Mouse (Mus musculus) kidney, embryonic 14.5 days (tissue): ENCODE data around the gene Myl7. TPM values are rescaled to one million over a fixed set of nuclear protein-coding genes. Genes with fewer than 3 reads are reported as not detected.

Experiments
- ATAC-seq: fragments of 200-750 bp; cut with Nextera tagmentation; 2 replicates; pipeline ENCODE4 v1.8.0; 2017; ENCODE audit warnings: moderate number of reproducible peaks, mild to moderate bottlenecking, moderate TSS enrichment, moderate library complexity; ENCODE audit not compliant: low FRiP score, low TSS enrichment
- H3K27ac ChIP-seq: fragments of 300-500 bp; sonication (generic); 2 replicates; pipeline ENCODE4 v1.5.1; 2014; ENCODE audit warnings: low read depth, mild to moderate bottlenecking, low read length, moderate library complexity, mixed read lengths
- H3K27me3 ChIP-seq: fragments of 300-500 bp; sonication (generic); 2 replicates; pipeline ENCODE4 v1.6.1; 2014; ENCODE audit warnings: mild to moderate bottlenecking, low read length; ENCODE audit not compliant: control insufficient read depth, insufficient read depth
- H3K36me3 ChIP-seq: fragments of 300-500 bp; sonication (generic); 2 replicates; pipeline ENCODE4 v1.6.1; 2014; ENCODE audit warnings: low read length, mixed read lengths; ENCODE audit not compliant: control insufficient read depth, insufficient read depth
- H3K4me1 ChIP-seq: fragments of 300-500 bp; sonication (generic); 2 replicates; pipeline ENCODE4 v1.6.1; 2014; ENCODE audit warnings: low read length, mixed read lengths; ENCODE audit not compliant: control insufficient read depth, insufficient read depth
- H3K4me2 ChIP-seq: fragments of 300-500 bp; sonication (generic); replicated peaks from 2 replicates; pipeline ENCODE4 v1.6.1; 2014; ENCODE audit warnings: low read depth, mild to moderate bottlenecking, low read length
- H3K4me3 ChIP-seq: fragments of 300-500 bp; sonication (generic); 2 replicates; pipeline ENCODE4 v1.5.1; 2014; ENCODE audit warnings: mild to moderate bottlenecking, low read length
- H3K9ac ChIP-seq: fragments of 300-500 bp; sonication (generic); 2 replicates; pipeline ENCODE4 v1.6.1; 2014; ENCODE audit warnings: low read depth, mild to moderate bottlenecking, low read length, moderate library complexity
- H3K9me3 ChIP-seq: fragments of 300-500 bp; sonication (generic); 2 replicates; pipeline ENCODE4 v1.6.1; 2016; ENCODE audit warnings: low read length; ENCODE audit not compliant: control insufficient read depth
- WGBS: fragments of 180-500 bp; shearing (Covaris S2); extraction: QIAGEN DNeasy Blood & Tissue Kit; methylation state at CpG from one replicate; pipeline ENCODE4 v1.1.7; 2014; 5-methylcytosine and 5-hydroxymethylcytosine counted together
- polyA plus RNA-seq: library from polyadenylated mRNA; unstranded; fragments of >200 nt; fragmentation: Nextera tagmentation; extraction: Ambion mirVana; gene quantifications from 2 replicates; pipeline ENCODE4 v1.2.1, GENCODE M21; 2014

Gene Myl7
- polyA plus RNA-seq, 1 experiment from 2014 or later, result 1.5 TPM

- Histone ChIP-seq H3K9ac (no peak overlapping the region), H3K27me3 (no peaks in the 10 kb centered on the region), H3K4me2 (no peak overlapping the region), H3K4me1 (peaks cover 14% of the 10 kb centered on the region), H3K27ac (no peak overlapping the region), H3K4me3 (no peak overlapping the region), H3K9me3 (no peaks in the 10 kb centered on the region), H3K36me3 (no peaks in the 10 kb centered on the region)
- no peak for ATAC-seq
- WGBS, result 45% methylated on average over 7 of the region's 7 CpGs
These were observed 42.7 kb downstream of the Myl7 start for GRCm38 (mm10) chr11:5855902-5856301.

- H3K36me3 ChIP-seq, result no peaks in the 10 kb centered on the region
- H3K9ac ChIP-seq, result no peak overlapping the region
- ATAC-seq, result no peak
- no peak overlapping the region for H3K4me2 ChIP-seq
- peaks cover 17% of the 10 kb centered on the region for H3K4me1 ChIP-seq
- no peaks in the 10 kb centered on the region for H3K9me3 ChIP-seq
- no peaks in the 10 kb centered on the region for H3K27me3 ChIP-seq
- no peak overlapping the region for H3K4me3 ChIP-seq
- no peak overlapping the region for H3K27ac ChIP-seq
These were observed 43.1 kb downstream of the Myl7 start for GRCm38 (mm10) chr11:5855481-5855880.

DNA sequence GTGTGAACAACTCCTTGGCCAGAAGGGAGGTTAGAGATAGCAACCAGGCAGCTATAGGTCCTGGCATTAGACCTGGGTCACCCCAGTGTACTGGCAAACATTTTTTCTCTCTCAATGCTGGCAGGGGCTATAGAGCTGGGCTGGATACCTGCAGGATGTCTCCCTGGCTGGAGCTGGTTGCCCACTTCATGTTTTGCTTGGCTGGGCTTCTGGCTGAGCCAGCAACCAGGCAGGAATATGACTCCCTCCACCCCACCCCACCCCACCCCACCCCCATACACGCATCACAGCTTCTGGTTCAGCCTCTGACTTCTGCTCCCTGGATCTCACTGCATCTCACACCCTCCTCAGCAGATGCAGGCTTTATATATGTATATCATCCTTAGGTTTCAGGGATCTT is 46.3 kb downstream of the Myl7 start:
- peak; percentile 56 for ATAC-seq

GRCm38 (mm10) chr11:5851021-5851736 is 47.4 kb downstream of the Myl7 start:
- ATAC-seq, result no peak
- WGBS, result 59% methylated on average over 4 of the region's 4 CpGs

More for the DNA sequence above, 46.3 kb downstream of the Myl7 start:
- Histone ChIP-seq H3K36me3 (no peaks in the 10 kb centered on the region), H3K27ac (no peak overlapping the region; the same call in 1 of the 2 replicates), H3K9me3 (no peaks in the 10 kb centered on the region), H3K4me1 (peaks cover 17% of the 10 kb centered on the region), H3K9ac (no peak overlapping the region), H3K27me3 (no peaks in the 10 kb centered on the region), H3K4me3 (no peak overlapping the region), H3K4me2 (no peak overlapping the region)
- 15% methylated on average over 1 of the region's 1 CpGs for WGBS

GRCm38 (mm10) chr11:5850452-5850851 is 48.1 kb downstream of the Myl7 start:
- ATAC-seq, result no peak
- no peaks in the 10 kb centered on the region for H3K9me3 ChIP-seq
- H3K9ac ChIP-seq, result no peak overlapping the region
- H3K27ac ChIP-seq, result no peak overlapping the region
- H3K4me1 ChIP-seq, result peaks cover 17% of the 10 kb centered on the region
- H3K36me3 ChIP-seq, result no peaks in the 10 kb centered on the region
- H3K27me3 ChIP-seq, result no peaks in the 10 kb centered on the region
- no peak overlapping the region for H3K4me2 ChIP-seq
- 67% methylated on average over 5 of the region's 5 CpGs for WGBS
- no peak overlapping the region for H3K4me3 ChIP-seq

More at GRCm38 (mm10) chr11:5851021-5851736, 47.4 kb downstream of the Myl7 start:
- Histone ChIP-seq H3K9me3 (no peaks in the 10 kb centered on the region), H3K36me3 (no peaks in the 10 kb centered on the region), H3K27ac (no peak overlapping the region; the same call in 1 of the 2 replicates), H3K27me3 (no peaks in the 10 kb centered on the region), H3K4me1 (peaks cover 17% of the 10 kb centered on the region), H3K4me2 (no peak overlapping the region), H3K9ac (no peak overlapping the region), H3K4me3 (no peak overlapping the region)

- peaks cover 17% of the 10 kb centered on the region for H3K4me1 ChIP-seq
- ATAC-seq, result no peak
- no peaks in the 10 kb centered on the region for H3K27me3 ChIP-seq
- H3K27ac ChIP-seq, result no peak overlapping the region
- no peak overlapping the region for H3K4me3 ChIP-seq
- H3K4me2 ChIP-seq, result no peak overlapping the region
- 79% methylated on average over 2 of the region's 2 CpGs for WGBS
- H3K36me3 ChIP-seq, result no peaks in the 10 kb centered on the region
- no peaks in the 10 kb centered on the region for H3K9me3 ChIP-seq
- H3K9ac ChIP-seq, result no peak overlapping the region
These were observed 49.3 kb downstream of the Myl7 start for GRCm38 (mm10) chr11:5849316-5849715.

GRCm38 (mm10) chr11:5848741-5849140 is 49.8 kb downstream of the Myl7 start:
- no peak for ATAC-seq
- no peak overlapping the region for H3K4me2 ChIP-seq
- no peak overlapping the region for H3K4me3 ChIP-seq
- WGBS, result 72% methylated on average over 6 of the region's 6 CpGs
- H3K9ac ChIP-seq, result no peak overlapping the region
- H3K36me3 ChIP-seq, result no peaks in the 10 kb centered on the region
- H3K4me1 ChIP-seq, result peaks cover 17% of the 10 kb centered on the region
- H3K27ac ChIP-seq, result no peak overlapping the region
- no peaks in the 10 kb centered on the region for H3K27me3 ChIP-seq
- no peaks in the 10 kb centered on the region for H3K9me3 ChIP-seq

DNA sequence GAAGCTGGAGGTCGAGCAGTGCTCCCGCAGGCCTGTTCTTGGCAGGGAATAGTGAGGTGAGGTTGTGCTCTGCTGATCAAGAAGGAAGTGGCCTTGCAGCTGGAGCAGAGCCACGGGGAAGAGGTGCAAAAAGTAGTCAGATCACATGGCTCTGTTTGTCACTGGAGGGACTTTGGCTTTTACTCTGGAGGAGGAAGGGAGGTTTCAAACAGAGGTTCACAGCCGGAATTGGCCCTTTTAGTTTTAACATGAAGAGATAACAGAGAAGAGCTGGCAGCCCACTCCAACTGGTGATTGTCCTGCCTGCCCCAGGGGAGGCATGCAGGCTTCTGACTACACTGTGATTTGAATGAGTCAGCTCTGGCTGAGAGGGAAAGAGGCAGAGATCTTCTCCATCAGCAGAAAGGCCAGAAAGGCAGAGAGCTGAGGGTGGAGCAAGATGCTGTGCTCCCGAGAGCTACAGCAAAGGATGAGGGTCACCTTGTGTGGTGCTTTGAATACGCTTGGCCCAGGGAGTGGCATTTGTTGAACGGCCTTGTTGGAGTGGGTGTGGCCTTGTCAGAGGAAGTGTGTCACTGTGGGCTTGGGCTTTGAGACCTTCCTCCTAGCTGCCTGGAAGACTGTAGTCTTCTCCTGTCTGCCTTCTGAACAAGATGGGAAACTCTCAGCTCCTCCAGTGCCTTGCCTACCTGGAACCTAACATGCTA is 51.8 kb downstream of the Myl7 start:
- no peak overlapping the region for H3K9ac ChIP-seq
- H3K27me3 ChIP-seq, result no peaks in the 10 kb centered on the region
- WGBS, result 63% methylated on average over 7 of the region's 7 CpGs
- peak overlapping the region; percentile 32; the same call in 1 of the 2 replicates for H3K27ac ChIP-seq
- no peak overlapping the region for H3K4me3 ChIP-seq
- H3K36me3 ChIP-seq, result no peaks in the 10 kb centered on the region
- H3K4me1 ChIP-seq, result peaks cover 9% of the 10 kb centered on the region
- H3K9me3 ChIP-seq, result no peaks in the 10 kb centered on the region
- no peak overlapping the region for H3K4me2 ChIP-seq
- no peak for ATAC-seq
